ENCODE assay signal across 33 mouse cellular contexts in genomic region chr2:5035241-5035640, GRCm38 (mm10). TPM values are rescaled to one million over a fixed set of nuclear protein-coding genes. Genes with fewer than 3 reads are reported as not detected.
DNase-seq lines count a peak whose midpoint lies in the region; ATAC-seq and TF ChIP-seq lines count a peak whose summit lies in the region.
"Had no signal": no experiment of that assay in that cellular context is flagged by ENCODE, and none has a peak within 500 bp of the region (broad histone marks: within the 10 kb centered on the region; RNA-seq: fewer than 3 reads in every experiment).

No protein-coding gene starts in this region.

- H3K9me3 ChIP-seq in intestine, embryonic 16.5 days (ENCODE audit: control insufficient read depth, low read length) = no peaks in the 10 kb centered on the region
- no peaks in the 10 kb centered on the region for H3K9me3 ChIP-seq in intestine, embryonic 15.5 days
- no peaks in the 10 kb centered on the region for H3K9me3 ChIP-seq in liver, embryonic 13.5 days (replicated peaks)
- H3K9me3 ChIP-seq in midbrain, embryonic 11.5 days (ENCODE audit: control insufficient read depth, low read length) = no peaks in the 10 kb centered on the region
- no peaks in the 10 kb centered on the region for H3K9me3 ChIP-seq in midbrain, embryonic 13.5 days
- H3K9me3 ChIP-seq in intestine, postnatal 0 days (ENCODE audit: control insufficient read depth) = no peaks in the 10 kb centered on the region
- H3K9me3 ChIP-seq: embryonic facial prominence, embryonic 13.5 days; embryonic facial prominence, embryonic 15.5 days; forebrain, embryonic 10.5 days; forebrain, embryonic 12.5 days; G1E had no signal

- no peak overlapping the region for H3K9ac ChIP-seq in intestine, embryonic 16.5 days (ENCODE audit: low read depth, low read length)
- H3K9ac ChIP-seq in intestine, embryonic 15.5 days = no peak overlapping the region
- H3K9ac ChIP-seq in liver, embryonic 13.5 days = no peak overlapping the region
- H3K9ac ChIP-seq in midbrain, embryonic 11.5 days (ENCODE audit: low read length) = no peak overlapping the region
- no peak overlapping the region for H3K9ac ChIP-seq in midbrain, embryonic 13.5 days (replicated peaks)
- H3K9ac ChIP-seq in intestine, postnatal 0 days (ENCODE audit: low read depth, low read length) = no peak overlapping the region
- H3K9ac ChIP-seq: embryonic facial prominence, embryonic 13.5 days; embryonic facial prominence, embryonic 15.5 days; forebrain, embryonic 12.5 days had no signal

- H3K36me3 ChIP-seq in intestine, embryonic 16.5 days (ENCODE audit: control insufficient read depth, insufficient read depth, low read length) = no peaks in the 10 kb centered on the region
- no peaks in the 10 kb centered on the region for H3K36me3 ChIP-seq in intestine, embryonic 15.5 days
- H3K36me3 ChIP-seq in liver, embryonic 13.5 days = peaks cover 65% of the 10 kb centered on the region
- no peaks in the 10 kb centered on the region for H3K36me3 ChIP-seq in midbrain, embryonic 11.5 days (ENCODE audit: control insufficient read depth, insufficient read depth, low read length)
- no peaks in the 10 kb centered on the region for H3K36me3 ChIP-seq in midbrain, embryonic 13.5 days
- H3K36me3 ChIP-seq in intestine, postnatal 0 days (ENCODE audit: control insufficient read depth, insufficient read depth) = peaks cover 48% of the 10 kb centered on the region
- H3K36me3 ChIP-seq: embryonic facial prominence, embryonic 13.5 days; embryonic facial prominence, embryonic 15.5 days; forebrain, embryonic 10.5 days; forebrain, embryonic 12.5 days had no signal

- WGBS in intestine, embryonic 16.5 days = 79% methylated on average over 9 of the region's 9 CpGs
- 76% methylated on average over 9 of the region's 9 CpGs for WGBS in intestine, embryonic 15.5 days
- 76% methylated on average over 9 of the region's 9 CpGs for WGBS in liver, embryonic 13.5 days (ENCODE audit: insufficient replicate concordance)
- WGBS in midbrain, embryonic 11.5 days = 84% methylated on average over 9 of the region's 9 CpGs
- 81% methylated on average over 9 of the region's 9 CpGs for WGBS in midbrain, embryonic 13.5 days
- 60% methylated on average over 9 of the region's 9 CpGs for WGBS in intestine, postnatal 0 days

- no peak for DNase-seq in liver, embryonic 13.5 days
- no peak for DNase-seq in liver
- DNase-seq in midbrain, embryonic 11.5 days (ENCODE audit: low spot score, missing footprints) = peak; percentile 81
- DNase-seq in adrenal gland, adult 8-10 months = no peak
- DNase-seq: adrenal gland, postnatal 10 days; adrenal gland, postnatal 25 days; B cell, adult 2 months; cerebellum, adult 11 months; cerebellum, adult 18-20 months; cerebellum, adult 8-10 months; cerebellum, adult 9-11 months; cerebellum, postnatal 14 days; cerebellum, postnatal 36 days; embryo, embryonic 11 days had no signal

- ATAC-seq in intestine, embryonic 16.5 days = peak; percentile 2; the same call in 1 of the 2 replicates
- no peak for ATAC-seq in intestine, embryonic 15.5 days
- ATAC-seq in liver, embryonic 13.5 days (ENCODE audit: low read depth) = no peak
- ATAC-seq in midbrain, embryonic 11.5 days (ENCODE audit: low FRiP score) = no peak
- ATAC-seq in midbrain, embryonic 13.5 days = no peak
- peak; percentile 38 for ATAC-seq in intestine, postnatal 0 days
- ATAC-seq: activated CD4-positive, CD25-positive, alpha-beta regulatory T cell, adult 4 months; CD4-positive, CD25-positive, alpha-beta regulatory T cell, adult 4 months; forebrain, embryonic 14.5 days; forebrain, embryonic 16.5 days; Patski had no signal

- H3K27ac ChIP-seq in intestine, embryonic 16.5 days (ENCODE audit: low read length) = no peak overlapping the region
- H3K27ac ChIP-seq in intestine, embryonic 15.5 days = no peak overlapping the region
- peak overlapping the region; percentile 14 for H3K27ac ChIP-seq in liver, embryonic 13.5 days
- no peak overlapping the region for H3K27ac ChIP-seq in midbrain, embryonic 11.5 days (ENCODE audit: low read depth, low read length)
- no peak overlapping the region for H3K27ac ChIP-seq in midbrain, embryonic 13.5 days
- H3K27ac ChIP-seq in intestine, postnatal 0 days (ENCODE audit: low read depth, low read length) = no peak overlapping the region
- H3K27ac ChIP-seq: embryonic facial prominence, embryonic 13.5 days; embryonic facial prominence, embryonic 15.5 days; forebrain, embryonic 10.5 days; forebrain, embryonic 12.5 days had no signal

- peaks cover 9% of the 10 kb centered on the region for H3K4me1 ChIP-seq in intestine, embryonic 16.5 days (ENCODE audit: control insufficient read depth, insufficient read depth, low read length)
- 0 out of 2 replicates have a peak, but pooled peaks cover 5% of the 10 kb centered on the region for H3K4me1 ChIP-seq in intestine, embryonic 15.5 days (replicated peaks)
- peaks cover 35% of the 10 kb centered on the region for H3K4me1 ChIP-seq in liver, embryonic 13.5 days (replicated peaks)
- no peaks in the 10 kb centered on the region for H3K4me1 ChIP-seq in midbrain, embryonic 11.5 days (ENCODE audit: control insufficient read depth, insufficient read depth, low read length)
- no peaks in the 10 kb centered on the region; the same call in none of the 2 replicates for H3K4me1 ChIP-seq in midbrain, embryonic 13.5 days (replicated peaks)
- no peaks in the 10 kb centered on the region for H3K4me1 ChIP-seq in intestine, postnatal 0 days (replicated peaks; ENCODE audit: control insufficient read depth, insufficient read depth, low read length)
- H3K4me1 ChIP-seq: embryonic facial prominence, embryonic 13.5 days; embryonic facial prominence, embryonic 15.5 days had no signal

- no peak for TF ChIP-seq CTCF in intestine, postnatal 0 days (IDR thresholded peaks at IDR 0.05; ENCODE audit: low read depth)

- H3K4me3 ChIP-seq in intestine, embryonic 16.5 days (ENCODE audit: low read length) = no peak overlapping the region
- no peak overlapping the region for H3K4me3 ChIP-seq in intestine, embryonic 15.5 days (replicated peaks)
- no peak overlapping the region for H3K4me3 ChIP-seq in liver, embryonic 13.5 days (replicated peaks)
- no peak overlapping the region for H3K4me3 ChIP-seq in midbrain, embryonic 11.5 days (ENCODE audit: low read depth, low read length)
- no peak overlapping the region for H3K4me3 ChIP-seq in midbrain, embryonic 13.5 days (replicated peaks)
- no peak overlapping the region for H3K4me3 ChIP-seq in intestine, postnatal 0 days (ENCODE audit: low read depth, low read length)
- H3K4me3 ChIP-seq: embryonic facial prominence, embryonic 13.5 days; embryonic facial prominence, embryonic 15.5 days; erythroblast, embryonic 14.5 days; forebrain, embryonic 10.5 days; forebrain, embryonic 12.5 days had no signal

- no peaks in the 10 kb centered on the region for H3K27me3 ChIP-seq in intestine, embryonic 16.5 days (replicated peaks; ENCODE audit: control insufficient read depth, insufficient read depth, low read length)
- H3K27me3 ChIP-seq in intestine, embryonic 15.5 days (replicated peaks) = no peaks in the 10 kb centered on the region
- no peaks in the 10 kb centered on the region for H3K27me3 ChIP-seq in liver, embryonic 13.5 days
- H3K27me3 ChIP-seq in midbrain, embryonic 11.5 days (ENCODE audit: control insufficient read depth, insufficient read depth, low read length) = no peaks in the 10 kb centered on the region
- no peaks in the 10 kb centered on the region for H3K27me3 ChIP-seq in midbrain, embryonic 13.5 days
- no peaks in the 10 kb centered on the region for H3K27me3 ChIP-seq in intestine, postnatal 0 days (replicated peaks; ENCODE audit: control insufficient read depth, insufficient read depth, low read length)
- H3K27me3 ChIP-seq: CH12.LX; embryonic facial prominence, embryonic 13.5 days; embryonic facial prominence, embryonic 15.5 days; Patski had no signal

- no peak overlapping the region for H3K4me2 ChIP-seq in intestine, embryonic 16.5 days (ENCODE audit: low read depth, low read length)
- no peak overlapping the region for H3K4me2 ChIP-seq in intestine, embryonic 15.5 days (replicated peaks)
- H3K4me2 ChIP-seq in liver, embryonic 13.5 days = no peak overlapping the region
- H3K4me2 ChIP-seq in midbrain, embryonic 11.5 days = no peak overlapping the region
- H3K4me2 ChIP-seq in midbrain, embryonic 13.5 days (replicated peaks) = no peak overlapping the region
- H3K4me2 ChIP-seq in intestine, postnatal 0 days (replicated peaks; ENCODE audit: low read depth) = no peak overlapping the region
- H3K4me2 ChIP-seq: embryonic facial prominence, embryonic 13.5 days; embryonic facial prominence, embryonic 15.5 days; forebrain, embryonic 12.5 days had no signal

RNA-seq across cellular contexts. Expression of gene Mcm10, which starts 22.6 kb away (rescaled TPM):
- polyA plus RNA-seq in intestine, embryonic 16.5 days (2015; fragmentation: Nextera tagmentation; extraction: Ambion mirVana) = 28.4 and 30.0 TPM in 2 replicates
- 34.2 and 36.8 TPM in 2 replicates for polyA plus RNA-seq in intestine, embryonic 15.5 days (2015; fragmentation: Nextera tagmentation; extraction: Ambion mirVana)
- polyA plus RNA-seq in liver, embryonic 13.5 days (2015; fragmentation: Nextera tagmentation; extraction: Ambion mirVana) = 39.3 and 47.0 TPM in 2 replicates
- 49.8 and 53.1 TPM in 2 replicates for polyA plus RNA-seq in midbrain, embryonic 11.5 days (2014; fragmentation: Nextera tagmentation; extraction: Ambion mirVana)
- 10.7 and 11.2 TPM in 2 replicates for polyA plus RNA-seq in midbrain, embryonic 13.5 days (2015; fragmentation: Nextera tagmentation; extraction: Ambion mirVana)
- polyA plus RNA-seq in intestine, postnatal 0 days (2015; fragmentation: Nextera tagmentation; extraction: Ambion mirVana) = 9.2 and 9.3 TPM in 2 replicates
- total RNA-seq in adrenal gland, adult 8-10 months (2022) = 1 to 10 TPM; 2.0 to 7.3 (median 5.1) TPM

RNA-seq across cellular contexts. Expression of gene Optn, which starts 28.6 kb away (rescaled TPM):
- 28.7 and 36.9 TPM in 2 replicates for polyA plus RNA-seq in intestine, embryonic 16.5 days (2015; fragmentation: Nextera tagmentation; extraction: Ambion mirVana)
- 17.3 and 18.7 TPM in 2 replicates for polyA plus RNA-seq in intestine, embryonic 15.5 days (2015; fragmentation: Nextera tagmentation; extraction: Ambion mirVana)
- polyA plus RNA-seq in liver, embryonic 13.5 days (2015; fragmentation: Nextera tagmentation; extraction: Ambion mirVana) = 15.2 and 18.4 TPM in 2 replicates
- polyA plus RNA-seq in midbrain, embryonic 11.5 days (2014; fragmentation: Nextera tagmentation; extraction: Ambion mirVana) = 4.3 and 5.2 TPM in 2 replicates
- polyA plus RNA-seq in midbrain, embryonic 13.5 days (2015; fragmentation: Nextera tagmentation; extraction: Ambion mirVana) = 5.8 and 6.2 TPM in 2 replicates
- 62.7 and 74.2 TPM in 2 replicates for polyA plus RNA-seq in intestine, postnatal 0 days (2015; fragmentation: Nextera tagmentation; extraction: Ambion mirVana)
- total RNA-seq in adrenal gland, adult 8-10 months (2022) = 100 to 1,000 TPM in 2 of 4 experiments, 10 to 100 TPM in 2; 75.5 to 187 (median 117) TPM

RNA-seq across cellular contexts. Expression of gene Ucma, which starts 59.3 kb away (rescaled TPM):
- polyA plus RNA-seq in intestine, embryonic 16.5 days (2015; fragmentation: Nextera tagmentation; extraction: Ambion mirVana) = not detected in 2 replicates
- not detected in 2 replicates for polyA plus RNA-seq in intestine, embryonic 15.5 days (2015; fragmentation: Nextera tagmentation; extraction: Ambion mirVana)
- polyA plus RNA-seq in liver, embryonic 13.5 days (2015; fragmentation: Nextera tagmentation; extraction: Ambion mirVana) = not detected in 2 replicates
- not detected in 2 replicates for polyA plus RNA-seq in midbrain, embryonic 11.5 days (2014; fragmentation: Nextera tagmentation; extraction: Ambion mirVana)
- polyA plus RNA-seq in midbrain, embryonic 13.5 days (2015; fragmentation: Nextera tagmentation; extraction: Ambion mirVana) = 0.36 TPM in 1 of 2 replicates, not detected in the other
- not detected in 2 replicates for polyA plus RNA-seq in intestine, postnatal 0 days (2015; fragmentation: Nextera tagmentation; extraction: Ambion mirVana)
- not detected for total RNA-seq in adrenal gland, adult 8-10 months (2022)
- total RNA-seq: adrenal gland, adult 18-20 months; adrenal gland, postnatal 10 days; adrenal gland, postnatal 25 days; adrenal gland, postnatal 4 days; CH12.LX; common myeloid progenitor, adult 5-6 weeks; G1E had no signal
- polyA plus RNA-seq: activated CD4-positive, CD25-positive, alpha-beta regulatory T cell, adult 4 months; CD4-positive, CD25-positive, alpha-beta regulatory T cell, adult 4 months; erythroblast, embryonic 14.5 days; forebrain, embryonic 12.5 days; forebrain, embryonic 16.5 days; G1E; Patski had no signal

Comparison
In these comparisons a context has a peak if more than half of its experiments do, and no peak if none do; other contexts are left out.
1. ATAC-seq: peak in intestine, embryonic 16.5 days (single experiment) and intestine, postnatal 0 days (single experiment); none in intestine, embryonic 15.5 days (single experiment), liver, embryonic 13.5 days (single experiment), midbrain, embryonic 11.5 days (single experiment) and midbrain, embryonic 13.5 days (single experiment).